Mouse (Mus musculus) intestine, embryonic 16.5 days (tissue): Measurements from ENCODE around the gene Sec14l3. TPM values are rescaled to one million over a fixed set of nuclear protein-coding genes. Genes with fewer than 3 reads are reported as not detected.

Source experiments
- ATAC-seq: fragments of 200-750 bp; cut with Nextera tagmentation; 2 replicates; pipeline ENCODE4 v1.8.0; 2017; ENCODE audit warnings: moderate TSS enrichment, moderate library complexity
- H3K27ac ChIP-seq: fragments of 300-500 bp; sonication (generic); 2 replicates; pipeline ENCODE4 v1.5.1; 2014; ENCODE audit warnings: mild to moderate bottlenecking, low read length
- H3K27me3 ChIP-seq: fragments of 300-500 bp; sonication (generic); replicated peaks from 2 replicates; pipeline ENCODE4 v1.6.1; 2014; ENCODE audit warnings: low read length, control low read depth, mixed read lengths; ENCODE audit not compliant: control insufficient read depth, insufficient read depth
- H3K36me3 ChIP-seq: fragments of 300-500 bp; sonication (generic); 2 replicates; pipeline ENCODE4 v1.6.1; 2014; ENCODE audit warnings: low read length, control low read depth; ENCODE audit not compliant: control insufficient read depth, insufficient read depth
- H3K4me1 ChIP-seq: fragments of 300-500 bp; sonication (generic); 2 replicates; pipeline ENCODE4 v1.6.1; 2014; ENCODE audit warnings: low read length, control low read depth, mixed read lengths; ENCODE audit not compliant: control insufficient read depth, insufficient read depth
- H3K4me2 ChIP-seq: fragments of 300-500 bp; sonication (generic); 2 replicates; pipeline ENCODE4 v1.6.1; 2014; ENCODE audit warnings: low read depth, low read length, control low read depth
- H3K4me3 ChIP-seq: fragments of 300-500 bp; sonication (generic); 2 replicates; pipeline ENCODE4 v1.5.1; 2014; ENCODE audit warnings: mild to moderate bottlenecking, low read length
- H3K9ac ChIP-seq: fragments of 300-500 bp; sonication (generic); 2 replicates; pipeline ENCODE4 v1.6.1; 2014; ENCODE audit warnings: low read depth, low read length
- H3K9me3 ChIP-seq: fragments of 300-500 bp; sonication (generic); 2 replicates; pipeline ENCODE4 v1.6.1; 2016; ENCODE audit warnings: low read length, control low read depth; ENCODE audit not compliant: control insufficient read depth
- WGBS: fragments of 180-500 bp; shearing (Covaris S2); extraction: QIAGEN DNeasy Blood & Tissue Kit; methylation state at CpG from one replicate; pipeline ENCODE4 v1.1.7; 2014; 5-methylcytosine and 5-hydroxymethylcytosine counted together
- polyA plus RNA-seq: library from polyadenylated mRNA; unstranded; fragments of >200 nt; fragmentation: Nextera tagmentation; extraction: Ambion mirVana; gene quantifications from 2 replicates; pipeline ENCODE4 v1.2.1, GENCODE M21; 2015

Gene Sec14l3
- polyA plus RNA-seq, 1 experiment from 2014 or later = not detected

DNA sequence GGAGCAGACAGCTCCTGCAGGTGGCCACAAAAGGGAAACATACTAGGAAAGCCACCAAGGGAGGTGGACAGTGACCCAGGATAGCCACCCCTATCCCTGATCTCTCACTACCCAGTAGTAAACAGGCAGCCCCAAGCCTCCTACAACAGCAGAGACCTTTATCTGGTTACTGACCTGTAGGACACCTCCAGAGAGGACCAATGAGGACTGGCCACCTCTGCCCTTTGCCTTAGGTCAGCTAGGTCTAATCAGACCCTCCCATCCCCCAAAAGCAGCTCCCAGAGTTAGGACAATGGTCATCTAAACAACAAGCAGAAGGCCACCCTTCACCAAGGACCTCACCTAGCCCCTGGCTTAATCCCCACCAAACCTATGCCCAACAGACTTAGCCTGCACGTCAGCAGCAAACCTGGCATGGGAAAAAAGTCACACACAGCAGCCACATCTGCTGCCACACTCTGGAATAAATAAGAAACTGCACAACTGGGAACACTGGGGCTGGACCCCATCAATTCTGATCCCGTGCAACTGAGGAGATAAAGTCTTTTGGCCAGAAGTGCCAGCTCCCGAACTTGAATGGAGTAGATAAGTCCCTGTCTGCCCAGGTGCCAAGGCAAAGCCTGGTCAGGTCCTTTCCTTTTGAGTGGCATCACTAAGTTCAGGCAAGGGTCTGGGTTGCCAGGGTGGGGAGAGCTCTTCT lies 52.9 kb downstream of the Sec14l3 start:
- H3K9ac ChIP-seq = peak overlapping the region; percentile 70; the same call in 1 of the 2 replicates
- peak; percentile 13; the same call in 1 of the 2 replicates for ATAC-seq
- peaks cover 5% of the 10 kb centered on the region; the same call in 1 of the 2 replicates for H3K27me3 ChIP-seq
- no peaks in the 10 kb centered on the region for H3K36me3 ChIP-seq
- 23% methylated on average over 3 of the region's 3 CpGs for WGBS
- no peaks in the 10 kb centered on the region for H3K9me3 ChIP-seq
- H3K4me3 ChIP-seq = peak overlapping the region; percentile 63
- peak overlapping the region; percentile 99 for H3K4me2 ChIP-seq
- H3K4me1 ChIP-seq = peaks cover 13% of the 10 kb centered on the region
- no peak overlapping the region for H3K27ac ChIP-seq

DNA sequence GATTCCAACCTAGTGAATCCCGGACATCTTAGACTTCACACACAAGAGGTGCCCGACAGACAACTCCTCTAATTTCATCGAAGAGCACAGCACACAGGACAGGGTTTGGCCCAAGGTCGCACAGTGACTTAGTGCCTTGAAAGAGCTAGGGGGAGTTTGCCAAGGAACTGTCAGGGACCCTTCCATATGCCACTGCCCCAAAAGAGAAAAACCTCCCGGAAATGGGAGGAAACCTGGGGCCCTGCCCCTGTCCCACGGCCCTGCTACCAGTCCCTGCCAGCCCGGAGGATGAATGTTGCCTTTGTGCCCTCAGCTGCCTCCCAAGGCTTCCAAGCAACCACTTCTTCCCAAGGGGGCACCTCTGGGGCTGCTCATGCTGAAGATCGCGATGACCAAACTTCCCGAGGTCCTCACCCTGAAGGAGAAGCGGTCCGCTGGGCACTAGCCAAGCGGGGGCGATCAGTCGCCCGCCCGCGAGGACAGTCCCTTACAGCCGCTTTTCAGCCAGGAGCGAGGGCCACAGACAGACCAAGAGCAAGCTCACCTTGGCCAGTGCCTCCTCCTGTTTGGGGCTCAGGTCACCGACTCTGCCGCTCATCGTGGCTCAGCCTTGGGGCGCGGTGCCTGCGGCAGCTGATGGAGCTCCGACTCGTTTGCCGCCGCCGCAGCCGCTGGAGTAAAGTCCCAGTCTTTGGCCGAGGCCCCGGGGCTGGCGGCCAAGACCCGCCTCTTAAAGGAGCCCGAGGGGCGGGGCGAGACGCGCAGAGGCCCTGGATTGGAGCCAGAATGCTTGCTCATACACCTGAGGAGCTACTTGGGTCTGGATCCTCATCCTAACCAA lies 53.7 kb downstream of the Sec14l3 start:
- WGBS = 2% methylated on average over 41 of the region's 41 CpGs
- ATAC-seq = peak; percentile 87
- Histone ChIP-seq H3K4me2 (peak overlapping the region; percentile 99), H3K36me3 (no peaks in the 10 kb centered on the region), H3K27me3 (peaks cover 5% of the 10 kb centered on the region; the same call in 1 of the 2 replicates), H3K4me3 (peak overlapping the region; percentile 63), H3K9ac (peak overlapping the region; percentile 70), H3K27ac (no peak overlapping the region), H3K9me3 (no peaks in the 10 kb centered on the region), H3K4me1 (peaks cover 13% of the 10 kb centered on the region)

DNA sequence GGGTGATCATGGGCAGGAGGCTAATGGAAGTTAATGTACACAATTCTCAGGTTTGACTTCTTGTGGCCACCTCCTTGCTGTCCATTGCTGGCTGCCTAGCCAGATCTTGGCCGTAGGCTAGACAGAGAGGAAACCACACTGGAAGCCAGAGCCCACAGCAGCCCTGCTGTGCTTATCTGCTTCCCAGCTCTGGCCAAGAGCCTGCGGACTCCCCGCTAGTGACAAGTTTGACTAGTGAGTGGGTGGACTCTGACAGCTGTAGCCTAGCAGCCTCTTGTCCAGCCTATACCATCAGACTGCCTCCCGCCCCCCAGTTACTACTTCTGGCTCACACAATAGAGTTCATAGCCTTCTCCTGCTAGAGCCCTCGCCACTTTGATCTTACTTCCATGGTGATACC lies 55.0 kb downstream of the Sec14l3 start:
- WGBS = 76% methylated on average over 5 of the region's 5 CpGs
- no peak for ATAC-seq
- no peak overlapping the region for H3K9ac ChIP-seq
- no peak overlapping the region for H3K4me2 ChIP-seq
- H3K9me3 ChIP-seq = no peaks in the 10 kb centered on the region
- H3K4me3 ChIP-seq = no peak overlapping the region
- H3K27me3 ChIP-seq = peaks cover 5% of the 10 kb centered on the region; the same call in 1 of the 2 replicates
- H3K36me3 ChIP-seq = no peaks in the 10 kb centered on the region
- no peak overlapping the region for H3K27ac ChIP-seq
- H3K4me1 ChIP-seq = peaks cover 13% of the 10 kb centered on the region

DNA sequence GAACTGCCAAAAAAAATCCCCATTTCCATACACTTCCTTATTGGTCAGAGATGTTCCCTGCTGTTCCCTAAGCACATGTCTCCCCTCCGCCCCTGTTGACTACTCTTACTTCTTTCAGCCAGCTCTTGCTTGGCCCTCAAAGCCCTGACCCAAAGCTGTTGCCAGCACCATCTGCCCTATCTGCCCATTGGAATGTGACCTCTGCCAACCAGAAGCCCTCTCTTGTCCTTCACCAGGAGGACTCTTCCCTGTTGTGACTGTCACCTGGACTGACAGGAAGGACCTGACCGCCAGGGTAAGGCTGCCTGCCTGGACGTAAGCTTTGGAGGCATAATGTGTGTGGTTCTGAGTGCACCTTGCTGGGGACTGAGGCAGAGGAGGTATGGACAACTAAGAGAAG lies 57.0 kb downstream of the Sec14l3 start:
- 76% methylated on average over 3 of the region's 3 CpGs for WGBS
- Histone ChIP-seq H3K27ac (no peak overlapping the region), H3K9ac (no peak overlapping the region), H3K4me3 (no peak overlapping the region), H3K4me2 (no peak overlapping the region), H3K4me1 (peaks cover 13% of the 10 kb centered on the region), H3K27me3 (peaks cover 5% of the 10 kb centered on the region; the same call in 1 of the 2 replicates), H3K9me3 (no peaks in the 10 kb centered on the region), H3K36me3 (no peaks in the 10 kb centered on the region)
- ATAC-seq = no peak

DNA sequence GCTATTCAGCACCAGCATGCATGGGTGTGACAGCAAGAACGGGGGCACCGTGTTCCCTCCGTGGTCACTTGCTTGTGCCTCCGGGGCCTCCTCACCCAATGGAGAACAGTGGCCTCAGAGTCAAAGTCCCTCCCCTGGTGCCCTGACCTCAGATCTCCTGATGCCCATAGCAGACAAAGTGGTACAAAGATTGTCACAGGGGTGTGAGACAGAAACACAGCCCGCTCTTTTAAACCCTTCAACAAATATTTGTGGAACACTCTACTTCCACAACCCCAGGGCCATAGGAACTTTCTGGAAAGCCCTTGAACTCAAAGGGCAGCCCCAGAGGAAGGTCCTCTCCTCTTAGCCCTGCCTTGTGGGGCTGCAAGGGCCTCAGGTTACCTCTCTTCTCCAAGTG lies 57.6 kb downstream of the Sec14l3 start:
- ATAC-seq = no peak
- Histone ChIP-seq H3K4me1 (peaks cover 13% of the 10 kb centered on the region), H3K36me3 (no peaks in the 10 kb centered on the region), H3K27ac (no peak overlapping the region), H3K9me3 (no peaks in the 10 kb centered on the region), H3K9ac (no peak overlapping the region), H3K4me2 (no peak overlapping the region), H3K4me3 (no peak overlapping the region), H3K27me3 (peaks cover 5% of the 10 kb centered on the region; the same call in 1 of the 2 replicates)
- 71% methylated on average over 5 of the region's 5 CpGs for WGBS

DNA sequence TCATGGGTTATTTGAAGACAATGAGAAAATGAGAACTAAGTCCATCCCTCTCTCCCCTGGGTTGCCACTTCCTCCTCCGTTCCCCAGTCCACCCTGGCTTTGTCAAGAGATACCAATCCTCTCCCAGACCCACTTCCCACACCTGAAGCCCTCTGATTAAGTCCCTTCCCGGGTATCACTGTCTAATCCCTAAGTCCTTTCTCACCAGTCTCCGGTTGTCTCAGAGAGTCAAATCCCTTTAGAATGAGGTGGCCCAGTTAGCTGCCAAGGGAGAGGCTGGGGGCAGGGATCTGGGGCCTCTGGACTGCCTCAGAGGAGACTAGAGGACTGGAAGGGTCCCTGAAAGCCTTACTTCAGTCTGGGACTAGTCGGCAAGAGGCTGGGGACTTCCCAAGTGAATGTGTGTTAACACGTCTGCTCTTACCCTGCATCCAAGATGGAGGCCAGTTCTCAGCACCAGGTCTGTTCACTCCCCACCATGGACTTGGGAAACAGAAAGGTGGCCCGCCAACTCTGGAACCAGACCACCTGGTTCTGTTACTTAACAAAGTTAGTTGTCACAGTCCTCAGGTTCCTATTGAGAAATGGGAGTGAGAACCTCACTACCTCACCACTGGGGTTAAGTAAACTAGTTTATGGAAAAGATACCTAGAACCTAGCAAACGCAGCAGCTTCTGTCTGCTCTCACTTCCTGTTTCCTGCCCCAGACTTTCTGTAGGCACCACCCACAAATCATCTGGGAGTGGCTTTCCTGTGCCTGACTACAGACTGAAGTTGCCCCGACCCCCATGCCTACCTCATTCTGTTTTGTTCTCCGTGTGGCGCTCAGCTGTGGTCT lies 58.3 kb downstream of the Sec14l3 start, which contains the start of gene Sec14l2:
Gene Sec14l2, minus strand, starts transcription at position 674 of the 838 bp plus-strand sequence.
- Histone ChIP-seq H3K4me3 (no peak within 1 kb of the TSS), H3K9ac (no peak within 1 kb of the TSS), H3K9me3 (no peaks in the 10 kb centered on the region), H3K4me1 (peaks cover 9% of the 10 kb centered on the region), H3K27me3 (peaks cover 5% of the 10 kb centered on the region; the same call in 1 of the 2 replicates), H3K4me2 (no peak within 1 kb of the TSS), H3K27ac (no peak within 1 kb of the TSS), H3K36me3 (no peaks in the 10 kb centered on the region)
- WGBS = 77% methylated on average over 10 of the region's 10 CpGs
- ATAC-seq = no peak

- ATAC-seq = no peak
- no peak overlapping the region for H3K9ac ChIP-seq
- H3K27me3 ChIP-seq = peaks cover 5% of the 10 kb centered on the region; the same call in 1 of the 2 replicates
- 62% methylated on average over 5 of the region's 5 CpGs for WGBS
- H3K36me3 ChIP-seq = no peaks in the 10 kb centered on the region
- H3K4me1 ChIP-seq = peaks cover under 1% of the 10 kb centered on the region; the same call in 1 of the 2 replicates
- H3K9me3 ChIP-seq = no peaks in the 10 kb centered on the region
- no peak overlapping the region for H3K4me2 ChIP-seq
- no peak overlapping the region for H3K27ac ChIP-seq
- no peak overlapping the region for H3K4me3 ChIP-seq
These were observed 59.3 kb downstream of the Sec14l3 start for GRCm38 (mm10) chr11:4123922-4124321.

DNA sequence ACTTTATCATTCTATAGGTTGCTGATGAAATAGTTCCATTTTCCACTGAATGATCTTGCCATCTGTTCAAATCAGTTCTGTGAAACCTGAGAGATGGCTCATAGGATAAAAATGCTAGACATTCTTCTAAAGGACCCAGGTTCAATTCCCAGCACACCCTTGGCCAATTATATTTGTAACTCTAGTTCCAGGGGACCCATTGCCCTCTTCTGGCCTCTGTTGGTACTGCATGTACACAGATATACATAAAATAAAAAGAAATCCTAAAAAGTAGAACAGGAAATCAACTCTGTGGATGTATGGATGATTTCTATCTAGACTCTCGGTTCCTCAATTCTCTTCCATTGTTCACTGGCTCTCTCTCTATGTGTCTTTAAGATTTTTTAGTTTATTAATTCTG lies 62.4 kb downstream of the Sec14l3 start:
- no peaks in the 10 kb centered on the region for H3K9me3 ChIP-seq
- WGBS = 91% methylated on average over 1 of the region's 1 CpGs
- no peak overlapping the region for H3K4me2 ChIP-seq
- H3K36me3 ChIP-seq = no peaks in the 10 kb centered on the region
- no peaks in the 10 kb centered on the region for H3K27me3 ChIP-seq
- H3K27ac ChIP-seq = no peak overlapping the region
- no peaks in the 10 kb centered on the region for H3K4me1 ChIP-seq
- H3K4me3 ChIP-seq = no peak overlapping the region
- H3K9ac ChIP-seq = no peak overlapping the region
- ATAC-seq = no peak
